Mouse (Mus musculus) neutrophil, adult 5-6 weeks (primary cell): ENCODE measurements around the gene Nucks1. TPM values are rescaled to one million over a fixed set of nuclear protein-coding genes. Genes with fewer than 3 reads are reported as not detected.

Experiments used
- ATAC-seq: fragments of 151-379, 151-347 bp; 2 replicates; pipeline ENCODE4 v1.8.0; 2017; ENCODE audit warnings: mild to moderate bottlenecking, moderate TSS enrichment; ENCODE audit not compliant: insufficient number of reproducible peaks, poor library complexity, low FRiP score, severe bottlenecking; ENCODE audit errors: extremely low read depth
- total RNA-seq: library from RNA; stranded (forward); fragments of 200-1000 nt; gene quantifications from 2 replicates; pipeline ENCODE4 v1.2.3, GENCODE M21; 2017

Gene Nucks1
- total RNA-seq, 1 experiment from 2014 or later = 84.8 TPM

DNA sequence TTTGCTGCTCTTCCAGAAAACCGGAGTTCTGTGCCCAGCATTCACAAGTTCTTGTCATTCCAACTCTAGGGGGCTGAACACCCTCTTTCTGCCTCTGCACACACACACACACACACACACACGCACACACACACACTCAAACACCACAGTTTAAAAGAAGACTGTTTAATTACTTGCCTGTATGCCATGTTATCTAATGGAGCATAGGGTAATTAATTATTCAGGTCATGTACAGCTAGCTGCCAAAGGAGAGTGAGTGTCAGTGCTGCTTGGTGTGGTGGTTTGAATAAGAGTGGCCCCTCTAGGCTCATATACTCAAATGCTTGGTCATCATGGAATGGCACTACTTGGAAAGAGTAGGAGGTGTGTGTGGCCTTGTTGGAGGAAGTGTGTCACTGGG, 73.5 kb downstream of the Nucks1 start:
- ATAC-seq = no peak

Other genes starting within 250 kb of the Nucks1 start
- gene Rab7b, start 221.8 kb upstream of the Nucks1 start, total RNA-seq = 0.86 and 1.0 TPM in 2 replicates
- not detected in 2 replicates for gene Slc26a9, start 166.5 kb upstream of the Nucks1 start, total RNA-seq
- not detected in 2 replicates for gene Pm20d1, start 113.2 kb upstream of the Nucks1 start, total RNA-seq
- gene Slc41a1, start 83.0 kb upstream of the Nucks1 start, total RNA-seq = 11.1 and 12.5 TPM in 2 replicates
- 19.1 and 24.7 TPM in 2 replicates for gene Rab29, start 43.3 kb upstream of the Nucks1 start, total RNA-seq
- not detected in 2 replicates for gene Slc45a3, start 52.4 kb downstream of the Nucks1 start, total RNA-seq
- gene Elk4, start 97.1 kb downstream of the Nucks1 start, total RNA-seq = 208 and 233 TPM in 2 replicates
- 2.3 and 3.4 TPM in 2 replicates for gene Mfsd4a, start 157.5 kb downstream of the Nucks1 start, total RNA-seq
- not detected in 2 replicates for gene Cdk18, start 229.2 kb downstream of the Nucks1 start, total RNA-seq